Mouse (Mus musculus) C2C12 (cell line): ENCODE data around the gene Pla2g2d. TPM values are rescaled to one million over a fixed set of nuclear protein-coding genes. Genes with fewer than 3 reads are reported as not detected.
A peak's percentile ranks its signal among the peaks of the same experiment; 100 is the strongest.

Experiments
- H3K27me3 ChIP-seq: one replicate; pipeline ENCODE4 v1.6.1; 2011; ENCODE audit not compliant: control insufficient read depth, insufficient read depth, insufficient read length
- H3K36me3 ChIP-seq: one replicate; pipeline ENCODE4 v1.6.1; 2011; ENCODE audit not compliant: control insufficient read depth, insufficient read depth
- H3K4me3 ChIP-seq: one replicate; pipeline ENCODE4 v1.5.1; 2011; ENCODE audit warnings: mild to moderate bottlenecking, control low read depth; ENCODE audit not compliant: poor library complexity, insufficient read depth, severe bottlenecking
- H3K79me2 ChIP-seq: one replicate; pipeline ENCODE4 v1.6.1; 2011; ENCODE audit not compliant: control insufficient read depth, insufficient read depth
- H3K79me3 ChIP-seq: one replicate; pipeline ENCODE4 v1.6.1; 2011; ENCODE audit warnings: low read depth, control low read depth
- H3ac ChIP-seq: one replicate; pipeline ENCODE3; 2011; ENCODE audit warnings: low read depth; ENCODE audit not compliant: control insufficient read depth, insufficient read length
- CEBPB ChIP-seq: IDR thresholded peaks from one replicate; pipeline ENCODE4 v1.6.1; 2011; ENCODE audit warnings: low read depth, mild to moderate bottlenecking, control low read depth, moderate library complexity
- CTCF ChIP-seq: IDR thresholded peaks from one replicate; pipeline ENCODE4 v1.5.1; 2011; ENCODE audit not compliant: control insufficient read depth, insufficient read depth, insufficient read length
- FOSL1 ChIP-seq: IDR thresholded peaks from one replicate; pipeline ENCODE4 v1.8.0; 2011; ENCODE audit warnings: mild to moderate bottlenecking, low read length; ENCODE audit not compliant: poor library complexity, insufficient read depth, severe bottlenecking
- MAX ChIP-seq: IDR thresholded peaks from one replicate; pipeline ENCODE4 v1.6.1; 2011; ENCODE audit warnings: mild to moderate bottlenecking, control low read depth
- MYOD1 ChIP-seq: IDR thresholded peaks from one replicate; pipeline ENCODE4 v1.6.1; 2011; ENCODE audit warnings: low read depth; ENCODE audit not compliant: control insufficient read depth, insufficient read length
- MYOG ChIP-seq: IDR thresholded peaks from one replicate; pipeline ENCODE4 v1.6.1; 2011; ENCODE audit not compliant: control insufficient read depth, insufficient read length; ENCODE audit errors: extremely low read depth
- USF1 ChIP-seq: IDR thresholded peaks from one replicate; pipeline ENCODE4 v1.6.1; 2011; ENCODE audit warnings: low read depth, mild to moderate bottlenecking, control low read depth, moderate library complexity
- polyA plus RNA-seq: library from polyadenylated mRNA; unstranded; fragments of >200 nt; fragmentation: generic; extraction: Trizol; gene quantifications from one replicate; pipeline ENCODE4 v1.2.1, GENCODE M21; 2012; ENCODE audit warnings: missing spikeins

Gene Pla2g2d
- polyA plus RNA-seq, 1 experiment: not detected

- H3K79me3 ChIP-seq: no peaks in the 10 kb centered on the region
- H3K4me3 ChIP-seq: no peak overlapping the region
- H3ac ChIP-seq: no peak overlapping the region
- TF ChIP-seq CTCF: no peak
- H3K27me3 ChIP-seq: peaks cover 27% of the 10 kb centered on the region
- no peaks in the 10 kb centered on the region for H3K36me3 ChIP-seq
- H3K79me2 ChIP-seq: no peaks in the 10 kb centered on the region
Observed at GRCm38 (mm10) chr4:138762266-138762665, 13.3 kb upstream of the Pla2g2d start.

DNA sequence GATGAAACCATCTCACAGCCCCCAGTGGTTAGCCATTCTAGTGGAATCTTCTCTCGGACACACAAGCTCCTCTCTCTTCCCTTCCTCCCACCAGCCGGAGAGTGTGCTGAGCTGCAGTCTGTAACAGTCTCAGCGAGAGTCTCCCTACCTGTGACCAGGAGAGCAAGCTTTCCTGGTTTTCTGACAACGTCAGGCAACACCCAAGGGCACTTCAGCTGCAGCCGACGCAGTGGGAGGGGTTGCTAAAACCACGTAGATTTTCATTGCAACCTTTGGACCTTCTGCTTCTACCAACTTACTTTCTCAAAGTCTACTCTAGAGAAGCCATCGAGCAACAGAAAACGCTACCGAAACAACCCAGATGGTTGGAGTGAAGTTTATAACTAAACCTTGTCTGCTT lies 3.6 kb upstream of the Pla2g2d start:
- H3K36me3 ChIP-seq: no peaks in the 10 kb centered on the region
- no peaks in the 10 kb centered on the region for H3K79me2 ChIP-seq
- peaks cover 49% of the 10 kb centered on the region for H3K27me3 ChIP-seq
- H3ac ChIP-seq: no peak overlapping the region
- no peak overlapping the region for H3K4me3 ChIP-seq
- TF ChIP-seq FOSL1: no peak
- TF ChIP-seq USF1: no peak
- TF ChIP-seq CTCF: no peak
- no peak for TF ChIP-seq MYOD1
- no peaks in the 10 kb centered on the region for H3K79me3 ChIP-seq

DNA sequence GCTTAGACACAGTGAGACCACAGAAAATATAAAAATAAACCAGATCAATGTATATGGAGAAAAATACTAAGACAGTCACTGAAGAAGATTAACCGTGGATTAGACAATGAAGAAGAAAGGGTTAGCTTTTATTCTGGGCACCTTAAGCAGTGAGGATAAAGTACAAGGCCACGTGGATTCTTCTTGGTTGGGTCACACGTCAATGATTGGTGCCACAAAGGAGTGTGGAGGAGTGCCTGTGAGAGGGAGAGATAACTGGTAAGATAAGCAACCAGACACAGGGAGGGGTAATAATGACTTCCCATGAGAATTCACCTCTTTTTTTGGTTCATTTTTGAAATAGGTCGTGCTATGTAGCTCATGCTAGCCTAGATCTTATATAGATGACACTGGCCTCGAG lies 3.1 kb upstream of the Pla2g2d start:
- Histone ChIP-seq H3K36me3 (no peaks in the 10 kb centered on the region), H3K79me3 (no peaks in the 10 kb centered on the region), H3K4me3 (no peak overlapping the region), H3K27me3 (peaks cover 47% of the 10 kb centered on the region), H3K79me2 (no peaks in the 10 kb centered on the region), H3ac (no peak overlapping the region)
- TF ChIP-seq MAX (no peak), MYOD1 (no peak), CEBPB (no peak), CTCF (no peak), MYOG (no peak)

GRCm38 (mm10) chr4:138777417-138778407 lies 2.2 kb downstream of the Pla2g2d start:
- H3K79me3 ChIP-seq: no peaks in the 10 kb centered on the region
- H3K36me3 ChIP-seq: no peaks in the 10 kb centered on the region

GRCm38 (mm10) chr4:138780300-138780699 lies 4.8 kb downstream of the Pla2g2d start:
- no peaks in the 10 kb centered on the region for H3K79me3 ChIP-seq
- TF ChIP-seq MYOG (no peak), MAX (no peak), CEBPB (no peak)
- H3ac ChIP-seq: no peak overlapping the region
- H3K36me3 ChIP-seq: no peaks in the 10 kb centered on the region
- H3K27me3 ChIP-seq: peaks cover 39% of the 10 kb centered on the region
- H3K79me2 ChIP-seq: no peaks in the 10 kb centered on the region
- no peak overlapping the region for H3K4me3 ChIP-seq

More at GRCm38 (mm10) chr4:138777417-138778407, 2.2 kb downstream of the Pla2g2d start:
- H3K27me3 ChIP-seq: peaks cover 49% of the 10 kb centered on the region
- H3ac ChIP-seq: peak overlapping the region; percentile 3
- H3K4me3 ChIP-seq: no peak overlapping the region
- TF ChIP-seq FOSL1 (no peak), MYOD1 (no peak), MYOG (no peak), CEBPB (no peak), USF1 (no peak), MAX (no peak), CTCF (no peak)
- H3K79me2 ChIP-seq: no peaks in the 10 kb centered on the region

DNA sequence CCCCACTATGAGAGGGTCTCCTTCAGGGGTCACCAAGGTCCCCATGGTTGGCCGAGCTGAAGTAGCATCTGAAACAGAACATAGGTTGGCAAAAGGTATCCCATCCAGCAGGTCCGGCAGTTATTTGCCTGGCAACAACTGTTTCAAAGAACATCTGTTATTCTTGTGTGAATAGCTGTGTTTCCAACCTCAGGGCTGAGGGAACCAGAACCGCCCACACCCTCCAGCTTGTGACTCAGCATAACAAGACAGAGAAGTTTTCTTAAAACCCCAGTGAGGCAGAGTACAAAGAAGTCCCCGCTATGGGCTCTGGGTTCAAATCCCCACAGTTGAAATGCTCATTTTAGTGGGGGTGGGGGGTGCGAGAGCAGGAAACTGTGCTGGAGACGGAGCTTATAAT lies 6.6 kb downstream of the Pla2g2d start:
- H3K36me3 ChIP-seq: no peaks in the 10 kb centered on the region
- peaks cover 26% of the 10 kb centered on the region for H3K27me3 ChIP-seq
- no peaks in the 10 kb centered on the region for H3K79me3 ChIP-seq
- no peak overlapping the region for H3K4me3 ChIP-seq
- no peaks in the 10 kb centered on the region for H3K79me2 ChIP-seq
- H3ac ChIP-seq: no peak overlapping the region
- TF ChIP-seq CEBPB (no peak), MYOD1 (no peak)
